Mouse (Mus musculus) ES-Bruce4 (cell line): ENCODE measurements around the gene A530016L24Rik. TPM values are rescaled to one million over a fixed set of nuclear protein-coding genes. Genes with fewer than 3 reads are reported as not detected.

Experiments used
- H3K27ac ChIP-seq: 2 replicates; pipeline ENCODE4 v1.5.1; 2012; ENCODE audit warnings: low read length, inconsistent platforms; ENCODE audit not compliant: insufficient read depth
- H3K27me3 ChIP-seq: 2 replicates; pipeline ENCODE4 v1.6.1; 2012; ENCODE audit warnings: mild to moderate bottlenecking, low read length, inconsistent platforms; ENCODE audit not compliant: control insufficient read depth, poor library complexity, insufficient read depth, severe bottlenecking
- H3K36me3 ChIP-seq: 2 replicates; pipeline ENCODE4 v1.6.1; 2012; ENCODE audit warnings: inconsistent platforms, mild to moderate bottlenecking, low read length, moderate library complexity; ENCODE audit not compliant: control insufficient read depth, poor library complexity, insufficient read depth, severe bottlenecking
- H3K4me1 ChIP-seq: one replicate; pipeline ENCODE4 v1.8.1; 2011; ENCODE audit warnings: low read length; ENCODE audit not compliant: control insufficient read depth, insufficient read depth
- H3K4me3 ChIP-seq: 2 replicates; pipeline ENCODE4 v1.5.1; 2011; ENCODE audit warnings: low read depth, mild to moderate bottlenecking, low read length
- H3K9ac ChIP-seq: 2 replicates; pipeline ENCODE4 v1.6.1; 2012; ENCODE audit warnings: low read depth, mild to moderate bottlenecking, inconsistent platforms; ENCODE audit not compliant: poor library complexity, severe bottlenecking
- H3K9me3 ChIP-seq: replicated peaks from 2 replicates; pipeline ENCODE4 v1.6.1; 2012; ENCODE audit warnings: mild to moderate bottlenecking, low read length, inconsistent platforms; ENCODE audit not compliant: control insufficient read depth, poor library complexity, insufficient read depth, severe bottlenecking
- CTCF ChIP-seq: IDR thresholded peaks from one replicate; pipeline ENCODE4 v1.8.1; 2011; ENCODE audit warnings: low read depth, low read length
- EP300 ChIP-seq: IDR thresholded peaks from 2 replicates; pipeline ENCODE4 v1.6.1; 2011; ENCODE audit warnings: low read depth, low read length; ENCODE audit not compliant: insufficient read depth
- POLR2A ChIP-seq: IDR thresholded peaks from one replicate; pipeline ENCODE4 v1.8.1; 2011; ENCODE audit warnings: low read length; ENCODE audit not compliant: insufficient read depth
- polyA plus RNA-seq: library from polyadenylated mRNA; stranded (reverse); fragments of >200 nt; gene quantifications from 2 replicates; pipeline ENCODE4 v1.2.4, GENCODE M21; 2011; ENCODE audit warnings: low read depth; ENCODE audit not compliant: missing spikeins, insufficient read depth, insufficient read length

Gene A530016L24Rik
- polyA plus RNA-seq, 1 experiment = not detected

DNA sequence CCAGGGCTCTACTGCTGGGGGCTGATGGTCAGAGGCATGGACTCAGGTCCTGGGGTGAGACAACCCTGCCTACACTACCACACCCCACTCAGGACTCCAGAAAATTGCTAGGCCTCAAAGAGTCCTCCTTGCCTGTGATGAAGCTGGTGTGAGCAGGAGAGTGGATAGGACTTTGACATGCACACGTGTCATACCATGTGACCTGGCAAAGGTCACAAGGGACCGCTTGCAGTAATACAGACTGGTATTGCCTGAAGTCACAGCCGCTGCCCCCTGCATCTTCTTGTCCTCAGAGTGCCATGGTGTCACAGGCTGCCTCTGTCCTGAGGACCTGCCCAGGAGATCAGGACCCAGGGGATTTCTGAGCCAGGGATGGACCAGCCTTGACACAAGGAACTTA, 24.7 kb upstream of the A530016L24Rik start:
- Histone ChIP-seq H3K27me3 (no peaks in the 10 kb centered on the region), H3K9me3 (no peaks in the 10 kb centered on the region), H3K4me1 (no peaks in the 10 kb centered on the region), H3K27ac (no peak overlapping the region), H3K4me3 (no peak overlapping the region), H3K9ac (no peak overlapping the region), H3K36me3 (no peaks in the 10 kb centered on the region)
- TF ChIP-seq EP300 = no peak
- TF ChIP-seq CTCF = no peak
- TF ChIP-seq POLR2A = no peak

- no peaks in the 10 kb centered on the region for H3K4me1 ChIP-seq
- no peaks in the 10 kb centered on the region for H3K9me3 ChIP-seq
- H3K4me3 ChIP-seq = no peak overlapping the region
Observed at GRCm38 (mm10) chr12:112465928-112466327, 23.3 kb upstream of the A530016L24Rik start.

GRCm38 (mm10) chr12:112467387-112467786, 21.9 kb upstream of the A530016L24Rik start:
- Histone ChIP-seq H3K27me3 (no peaks in the 10 kb centered on the region), H3K9me3 (no peaks in the 10 kb centered on the region), H3K36me3 (no peaks in the 10 kb centered on the region), H3K27ac (no peak overlapping the region), H3K4me1 (no peaks in the 10 kb centered on the region), H3K4me3 (no peak overlapping the region), H3K9ac (no peak overlapping the region)
- TF ChIP-seq POLR2A (no peak), EP300 (no peak), CTCF (no peak)

More at GRCm38 (mm10) chr12:112465928-112466327, 23.3 kb upstream of the A530016L24Rik start:
- no peak overlapping the region for H3K9ac ChIP-seq
- no peak overlapping the region for H3K27ac ChIP-seq
- no peak for TF ChIP-seq CTCF
- TF ChIP-seq EP300 = no peak
- no peak for TF ChIP-seq POLR2A
- no peaks in the 10 kb centered on the region for H3K36me3 ChIP-seq
- H3K27me3 ChIP-seq = no peaks in the 10 kb centered on the region

- no peaks in the 10 kb centered on the region for H3K27me3 ChIP-seq
- H3K27ac ChIP-seq = no peak overlapping the region
Observed at GRCm38 (mm10) chr12:112469393-112469792, 19.9 kb upstream of the A530016L24Rik start.

GRCm38 (mm10) chr12:112470216-112470615, 19.0 kb upstream of the A530016L24Rik start:
- Histone ChIP-seq H3K27ac (no peak overlapping the region), H3K4me3 (no peak overlapping the region), H3K9me3 (no peaks in the 10 kb centered on the region), H3K27me3 (no peaks in the 10 kb centered on the region), H3K36me3 (no peaks in the 10 kb centered on the region), H3K4me1 (no peaks in the 10 kb centered on the region), H3K9ac (no peak overlapping the region)
- TF ChIP-seq EP300 = no peak

More at GRCm38 (mm10) chr12:112469393-112469792, 19.9 kb upstream of the A530016L24Rik start:
- Histone ChIP-seq H3K4me3 (no peak overlapping the region), H3K9ac (no peak overlapping the region), H3K9me3 (no peaks in the 10 kb centered on the region), H3K36me3 (no peaks in the 10 kb centered on the region), H3K4me1 (no peaks in the 10 kb centered on the region)
- TF ChIP-seq CTCF (no peak), POLR2A (no peak), EP300 (no peak)

DNA sequence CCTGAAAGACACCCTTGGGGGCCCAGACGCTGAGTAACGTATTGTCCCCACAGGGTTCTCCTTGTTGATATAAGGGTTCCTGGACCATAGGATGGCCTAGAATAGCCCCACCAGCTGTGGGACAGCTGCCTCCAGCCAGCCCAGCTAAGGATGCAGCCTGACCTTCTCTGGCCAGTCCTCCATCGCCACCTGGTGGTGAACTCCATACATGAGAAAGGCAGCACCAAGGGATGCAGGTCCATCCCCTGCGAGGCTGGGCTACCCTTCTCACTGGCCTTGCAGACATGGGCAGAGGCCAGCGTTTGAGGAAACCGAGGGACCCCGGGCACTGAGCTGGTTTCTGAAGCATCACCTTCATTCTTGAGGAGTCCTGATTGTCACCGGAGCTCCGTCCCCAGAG, 15.5 kb upstream of the A530016L24Rik start:
- no peak overlapping the region for H3K27ac ChIP-seq
- TF ChIP-seq POLR2A = no peak
- peak; percentile 98 for TF ChIP-seq CTCF
- no peak for TF ChIP-seq EP300
- H3K9me3 ChIP-seq = no peaks in the 10 kb centered on the region
- no peaks in the 10 kb centered on the region for H3K4me1 ChIP-seq
- no peak overlapping the region for H3K9ac ChIP-seq
- no peak overlapping the region for H3K4me3 ChIP-seq
- no peaks in the 10 kb centered on the region for H3K36me3 ChIP-seq
- no peaks in the 10 kb centered on the region for H3K27me3 ChIP-seq
